Mouse (Mus musculus) bone marrow, adult 2 months (tissue): ENCODE results near the gene Pde5a.

Source experiments
- CTCF ChIP-seq: fragments of 200-500 bp; IDR thresholded peaks from 2 replicates; pipeline ENCODE4 v1.5.1; 2011; ENCODE audit warnings: low read length, control low read depth; ENCODE audit not compliant: control insufficient read depth, insufficient read depth
- POLR2A ChIP-seq: fragments of 200-500 bp; IDR thresholded peaks from 2 replicates; pipeline ENCODE4 v1.6.1; 2011; ENCODE audit warnings: low read depth, mild to moderate bottlenecking, control low read depth, low read length, borderline replicate concordance; ENCODE audit not compliant: control insufficient read depth

DNA sequence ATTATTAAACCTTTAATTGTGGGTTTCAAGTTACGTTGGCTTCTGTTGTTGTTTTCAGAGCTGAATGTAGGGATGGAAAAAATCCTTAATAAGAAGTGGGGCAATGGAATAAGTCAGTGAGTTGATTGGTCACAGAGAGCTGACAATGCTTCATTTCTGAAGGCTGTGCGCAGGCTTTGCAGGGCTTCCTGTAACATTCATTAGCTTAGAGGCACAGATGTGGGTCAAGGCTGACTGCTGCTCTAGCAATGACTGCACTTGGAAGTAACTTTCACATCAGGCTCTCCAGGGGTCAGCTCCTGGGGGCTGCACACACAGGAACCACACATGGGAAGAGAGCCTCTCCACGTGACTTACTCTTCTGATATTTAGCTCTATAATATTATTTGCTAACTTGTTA lies 5.1 kb downstream of the Pde5a start:
- TF ChIP-seq CTCF: no peak
- TF ChIP-seq POLR2A: no peak
